Mouse (Mus musculus): Measurements from ENCODE around the gene Rap2b.

Rap2b gene

DNA sequence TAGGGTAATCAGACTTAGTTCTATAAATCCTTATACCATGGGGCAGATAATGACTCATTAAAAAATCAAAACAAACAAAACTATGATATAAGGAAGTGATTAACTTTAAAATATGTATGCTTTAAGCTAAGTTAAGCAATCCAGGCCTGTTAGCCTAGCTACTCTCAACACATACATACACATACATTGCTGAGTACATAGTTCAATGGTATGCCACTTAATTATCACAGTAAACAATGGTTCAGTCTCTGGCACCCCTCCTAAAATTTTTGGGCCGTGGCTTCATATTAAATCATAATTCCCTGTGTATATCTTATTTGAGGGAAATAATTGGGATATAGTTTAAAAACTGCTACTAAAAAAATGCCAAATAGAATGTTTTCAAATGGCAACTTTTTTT, at the start of gene Rap2b:
Gene Rap2b, plus strand, starts transcription at position 301 of the 400 bp plus-strand sequence.
- DNase-seq, result no peak

DNA sequence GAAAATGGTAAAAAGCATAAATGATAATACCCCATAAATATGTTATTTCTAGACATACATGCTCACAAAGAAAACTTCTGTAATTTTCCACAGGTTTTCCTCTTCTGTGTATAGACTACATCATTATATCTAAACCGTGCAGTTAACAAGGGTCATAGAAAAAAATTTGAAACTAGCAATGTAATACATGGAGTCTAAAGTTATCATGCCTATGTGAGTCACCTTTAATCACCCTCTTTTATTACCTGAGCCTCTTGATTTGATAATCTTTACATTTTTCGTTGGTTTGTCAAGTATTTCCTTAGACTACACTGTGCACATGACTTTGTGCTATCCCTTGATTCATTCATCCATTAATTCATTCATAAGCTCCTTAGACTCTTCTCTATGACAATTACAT, 46.4 kb upstream of the Rap2b start:
- no peak for DNase-seq

DNA sequence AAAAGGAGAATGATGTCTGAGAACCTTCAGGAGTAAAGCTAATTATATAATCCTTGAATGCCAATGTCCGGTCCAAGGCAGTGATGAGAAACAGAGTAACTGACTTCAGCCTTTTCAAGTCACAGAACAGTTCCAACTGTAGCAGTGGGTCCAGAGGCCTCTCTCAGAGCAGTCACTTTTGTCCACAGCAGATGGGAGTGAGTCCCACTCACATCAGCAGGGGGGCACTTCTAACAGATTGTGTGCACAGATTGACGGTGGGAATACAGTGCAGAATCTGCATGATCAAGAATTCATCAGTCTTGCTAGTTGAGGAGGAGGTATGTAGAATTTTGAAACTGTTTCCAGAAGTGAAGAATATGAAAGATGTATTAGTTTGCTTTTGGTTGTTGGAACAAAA, 41.4 kb upstream of the Rap2b start:
- no peak for DNase-seq

DNA sequence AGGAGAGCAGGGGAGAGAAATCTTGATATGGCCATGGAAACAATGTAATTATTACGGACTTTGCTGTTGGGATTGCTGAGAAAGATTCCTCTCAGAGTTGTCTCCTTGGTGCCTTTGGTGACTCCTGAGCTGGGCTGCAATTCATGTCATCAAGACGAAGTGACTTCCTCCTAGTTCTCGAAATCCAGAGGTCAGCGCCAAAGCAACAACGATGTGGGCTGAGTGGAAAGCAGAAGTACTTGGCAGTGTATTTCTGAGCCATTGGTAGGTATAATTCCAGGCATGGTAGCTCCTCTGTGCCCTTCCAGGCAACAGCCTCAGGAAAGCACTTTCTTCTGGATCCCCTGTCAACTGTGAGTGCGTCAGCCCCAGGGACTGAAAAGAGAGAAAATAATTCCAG, 39.8 kb upstream of the Rap2b start:
- DNase-seq, result no peak

DNA sequence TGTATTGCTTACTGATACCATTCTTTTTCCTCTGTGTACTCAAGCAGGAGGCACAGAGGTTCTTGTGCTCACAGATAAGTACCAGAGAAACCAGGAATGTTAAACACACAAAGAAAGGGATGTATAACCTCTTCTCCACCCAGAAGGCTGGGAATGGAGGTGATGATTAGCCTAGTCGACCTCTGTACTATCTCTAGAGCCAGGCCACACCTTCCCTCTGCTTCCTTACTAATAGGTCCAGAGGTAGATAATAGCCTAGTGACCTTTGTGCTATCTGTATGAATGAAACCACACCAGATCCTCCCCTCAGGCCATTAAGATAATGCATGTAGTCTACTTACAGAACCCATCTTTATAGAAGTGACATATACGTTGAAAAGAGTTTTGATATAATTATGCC, 25.2 kb upstream of the Rap2b start:
- no peak for DNase-seq

DNA sequence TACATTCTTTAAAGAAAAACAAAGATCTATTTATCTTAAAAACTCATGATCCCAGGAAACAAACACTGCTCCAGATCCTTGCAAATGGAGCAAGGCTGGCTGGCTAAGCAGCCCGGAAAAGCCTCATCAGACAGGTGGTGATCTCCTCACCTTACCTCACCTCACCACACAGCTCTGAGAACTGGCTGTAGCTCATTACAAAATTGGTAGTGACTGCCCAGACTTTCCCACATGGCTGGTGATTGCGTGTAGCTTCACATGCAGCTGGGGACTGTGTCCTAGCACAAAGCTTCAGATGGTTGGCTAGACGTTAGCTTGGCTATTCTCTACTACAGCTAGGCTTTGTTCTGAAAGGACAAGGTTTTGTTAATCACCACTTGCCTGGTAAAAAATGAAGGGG, 24.2 kb upstream of the Rap2b start:
- DNase-seq, result no peak

DNA sequence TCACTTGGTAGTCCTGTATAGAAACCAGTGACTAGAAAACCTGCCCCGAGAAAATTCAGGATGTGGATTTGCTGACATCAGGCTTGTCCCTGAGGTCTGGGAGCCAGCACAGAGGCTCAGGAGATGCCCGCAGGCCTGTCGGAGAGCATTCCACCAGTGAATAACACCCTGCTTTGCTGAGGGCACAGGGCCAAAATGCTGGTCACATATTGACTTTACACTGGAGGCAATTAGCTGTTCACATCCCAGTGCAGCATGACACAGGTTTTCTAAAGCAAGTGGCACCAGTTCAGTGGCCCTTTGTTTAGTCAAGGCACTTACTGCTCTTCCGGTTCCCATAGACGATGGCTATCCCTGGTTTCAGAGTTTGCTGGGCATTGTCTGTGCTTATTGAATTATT, 21.1 kb upstream of the Rap2b start:
- no peak for DNase-seq

DNA sequence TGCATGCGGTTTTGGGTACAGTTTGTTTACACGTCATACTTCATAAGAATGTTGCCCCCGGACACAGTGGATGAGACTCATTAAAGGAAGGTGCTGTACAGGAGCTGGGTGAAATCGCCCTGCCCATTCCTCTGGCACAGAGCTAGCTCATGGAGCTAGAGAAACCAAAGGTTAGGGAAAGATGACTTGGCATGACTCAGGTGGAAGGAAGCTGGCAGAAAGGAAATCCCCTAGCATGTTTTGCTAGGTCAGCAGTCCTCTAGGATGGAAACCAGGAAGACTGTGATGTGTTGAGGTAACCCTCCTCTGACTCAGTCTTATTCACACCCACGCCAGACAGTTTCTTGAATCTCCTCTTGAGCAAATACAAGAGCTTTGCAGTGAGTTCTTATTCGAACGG, 17.4 kb upstream of the Rap2b start:
- no peak for DNase-seq

DNA sequence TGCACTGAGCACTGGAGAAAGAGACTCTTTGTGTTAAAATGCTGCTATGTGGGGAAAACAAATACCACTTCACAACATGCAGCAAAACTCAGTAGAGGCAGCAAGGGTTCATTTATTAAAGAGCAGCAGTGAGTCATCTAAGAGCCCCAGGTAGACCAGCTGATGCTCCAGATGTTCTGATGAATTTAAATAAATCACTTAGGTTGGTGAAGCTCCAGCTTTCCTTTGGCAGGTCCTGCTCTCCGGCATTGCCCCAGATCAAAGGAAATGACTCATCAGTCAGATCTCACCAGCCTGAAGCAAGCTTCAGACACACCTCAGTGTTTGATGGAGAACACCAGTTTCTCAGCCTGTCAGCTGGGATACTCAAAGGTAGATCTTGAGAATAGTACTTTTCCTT, 15.8 kb upstream of the Rap2b start:
- DNase-seq, result no peak

DNA sequence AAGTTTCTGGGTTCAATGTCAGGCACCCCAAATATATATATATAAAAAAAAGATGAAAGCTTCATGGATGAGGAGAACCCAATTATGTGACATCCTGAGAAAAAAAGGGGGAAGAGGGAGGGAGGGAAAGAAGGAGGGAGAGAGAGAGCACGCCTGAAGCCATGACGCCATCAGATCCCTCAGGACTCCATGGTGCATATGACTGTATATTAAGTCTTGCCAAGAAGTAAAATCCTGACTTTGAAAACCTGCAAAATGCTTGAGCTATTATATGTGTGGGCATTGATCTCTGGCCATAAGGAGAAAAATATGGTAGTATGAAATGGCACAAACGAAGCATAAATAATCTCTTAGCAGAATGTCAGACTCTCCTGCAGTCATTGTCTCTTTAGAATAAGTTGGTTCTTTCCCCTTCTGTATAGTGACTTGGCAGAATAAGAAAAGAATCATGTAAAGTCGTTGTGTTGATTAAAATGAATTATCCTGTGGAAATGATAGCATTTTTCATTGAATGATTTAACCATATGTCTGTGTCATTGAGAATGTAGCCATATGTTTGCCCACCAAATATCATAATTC, 13.3 kb upstream of the Rap2b start:
- no peak for DNase-seq

DNA sequence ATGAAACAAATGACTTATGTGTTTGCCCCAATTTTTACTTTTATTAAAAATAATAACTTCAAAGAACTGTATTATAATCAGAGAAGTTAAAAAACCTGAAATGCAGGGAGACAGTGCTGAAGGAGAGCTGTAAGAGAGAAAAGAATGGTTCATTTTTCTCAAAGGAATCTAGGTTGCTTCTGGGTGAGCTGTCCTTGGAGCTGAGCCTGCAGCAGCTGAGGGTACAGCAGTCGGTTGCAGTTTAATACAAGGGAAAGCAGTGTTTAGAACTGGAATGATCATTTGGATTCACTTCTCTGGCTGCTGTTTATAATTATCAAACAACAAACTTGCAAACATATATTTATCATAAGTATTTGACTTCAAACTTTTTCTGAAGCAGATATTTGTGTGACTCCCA, 12.0 kb upstream of the Rap2b start:
- no peak for DNase-seq

DNA sequence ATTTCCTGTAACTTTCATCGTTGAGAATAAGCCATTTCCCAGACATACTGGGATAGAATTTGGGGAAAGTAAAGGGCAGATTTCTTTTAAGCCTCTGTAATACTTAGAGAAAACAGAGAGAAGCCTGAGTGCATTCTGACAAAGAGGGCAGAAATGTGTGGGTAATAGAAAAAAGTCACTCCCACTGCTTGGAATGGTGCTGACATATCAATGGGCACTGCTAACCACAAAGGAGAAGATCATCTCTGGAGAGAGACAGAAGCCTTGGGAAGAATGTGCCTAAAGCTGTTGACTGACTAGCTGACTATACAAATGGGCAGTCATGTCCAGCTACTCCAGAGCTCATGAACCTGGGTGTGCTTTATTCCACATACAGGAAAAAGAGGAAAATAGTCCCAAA, 6.0 kb upstream of the Rap2b start:
- no peak for DNase-seq

DNA sequence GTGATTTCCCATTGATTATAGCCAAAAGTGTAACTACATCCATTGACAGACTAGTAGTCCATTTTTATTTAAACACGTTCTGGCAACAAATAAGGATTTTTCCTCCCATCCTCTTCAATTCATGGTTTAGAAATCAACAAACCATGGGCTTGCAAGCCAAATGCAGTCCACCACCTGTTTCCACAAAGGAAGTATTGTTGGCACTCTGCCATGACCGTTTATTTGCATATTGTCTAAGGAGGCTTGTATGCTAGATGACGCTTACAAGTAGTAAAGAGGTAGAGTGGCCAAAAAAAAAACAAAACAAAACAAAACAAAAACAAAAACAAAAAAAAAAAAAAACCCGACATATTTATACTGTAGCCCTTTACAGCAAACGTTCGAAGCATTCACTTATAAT, 3.3 kb upstream of the Rap2b start:
- no peak for DNase-seq

DNA sequence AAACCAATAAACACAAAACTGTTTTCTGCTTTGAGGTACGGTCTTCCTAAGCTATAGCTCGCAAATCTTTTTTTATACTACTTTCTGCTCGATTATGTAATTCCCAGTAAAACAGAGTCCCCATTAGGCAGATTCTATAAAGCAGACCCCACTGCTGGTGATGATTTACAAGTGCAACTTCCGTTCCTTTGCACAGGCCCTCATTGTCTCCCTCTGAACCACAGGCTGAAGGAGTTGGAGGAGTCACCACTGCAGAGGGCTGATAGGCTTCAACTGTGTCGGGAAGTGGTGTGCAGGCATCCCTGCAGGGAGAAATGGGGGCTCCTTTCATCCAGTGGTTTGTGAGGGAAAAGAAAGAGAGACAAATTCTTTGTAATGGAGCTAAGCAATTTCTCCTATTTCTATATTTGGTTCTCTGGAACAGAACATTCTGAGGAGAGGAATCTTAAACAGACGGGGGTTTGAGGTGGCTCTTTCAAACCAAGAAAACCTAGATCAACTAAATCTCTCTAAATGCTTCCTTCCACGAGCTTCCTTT, 2.6 kb upstream of the Rap2b start:
- no peak for DNase-seq

DNA sequence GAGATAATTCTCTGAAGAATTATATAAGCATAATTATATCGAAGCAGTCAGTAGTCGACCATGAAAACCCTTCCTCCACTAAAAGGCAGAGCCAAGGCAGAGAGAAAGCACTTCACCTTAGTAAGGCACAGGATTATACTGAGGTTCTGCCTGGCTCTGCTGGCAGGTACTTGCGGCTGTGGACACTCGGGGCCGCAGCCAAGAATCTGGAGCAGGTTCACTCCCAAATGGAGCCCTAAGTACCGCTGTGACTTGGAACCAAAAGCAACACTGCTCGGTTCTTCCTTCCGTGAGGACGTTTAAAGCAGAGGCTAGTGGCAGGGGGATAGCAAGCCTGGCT, 1.4 kb downstream of the Rap2b start:
- DNase-seq, result no peak

DNA sequence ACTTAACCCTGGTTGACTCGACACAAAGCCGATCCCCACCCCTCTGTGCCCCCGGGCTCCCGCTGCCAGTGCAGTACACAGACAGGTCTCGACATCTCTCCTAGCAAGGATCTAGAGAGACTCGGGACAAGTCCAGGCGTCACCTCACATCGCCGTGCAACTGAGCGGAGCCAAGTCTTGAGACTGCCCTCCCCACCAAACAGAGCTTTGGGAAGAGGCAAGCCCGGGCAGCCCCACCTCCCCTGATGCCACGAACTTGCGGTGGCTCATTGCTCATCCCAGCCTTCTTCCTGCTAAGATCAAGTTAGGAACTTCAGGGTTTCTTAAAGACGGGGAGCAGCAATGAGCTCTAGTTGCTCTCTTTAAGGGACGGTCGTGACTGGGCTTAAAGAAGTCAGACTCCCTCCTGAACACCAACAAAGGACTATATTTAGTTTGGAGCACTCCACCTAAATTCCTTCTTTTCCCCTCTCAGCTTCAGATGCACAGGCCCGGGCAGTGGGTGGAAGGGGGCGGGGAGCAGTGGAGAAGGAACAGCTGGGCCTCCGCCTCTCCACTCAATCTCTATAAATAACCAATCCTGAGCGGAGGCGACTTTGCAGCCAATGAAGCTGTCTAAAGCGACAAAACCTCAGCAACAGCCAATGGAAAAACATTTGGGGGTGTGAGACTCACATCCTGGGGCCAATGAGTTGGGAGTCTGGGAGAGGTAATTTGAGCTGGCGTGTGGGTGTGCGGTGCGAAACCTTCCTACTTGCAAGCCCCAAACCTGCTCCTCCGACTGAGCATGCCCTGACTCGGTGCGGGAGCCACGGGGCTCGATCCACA, 1.9 kb downstream of the Rap2b start:
- peak; percentile 87 for DNase-seq

DNA sequence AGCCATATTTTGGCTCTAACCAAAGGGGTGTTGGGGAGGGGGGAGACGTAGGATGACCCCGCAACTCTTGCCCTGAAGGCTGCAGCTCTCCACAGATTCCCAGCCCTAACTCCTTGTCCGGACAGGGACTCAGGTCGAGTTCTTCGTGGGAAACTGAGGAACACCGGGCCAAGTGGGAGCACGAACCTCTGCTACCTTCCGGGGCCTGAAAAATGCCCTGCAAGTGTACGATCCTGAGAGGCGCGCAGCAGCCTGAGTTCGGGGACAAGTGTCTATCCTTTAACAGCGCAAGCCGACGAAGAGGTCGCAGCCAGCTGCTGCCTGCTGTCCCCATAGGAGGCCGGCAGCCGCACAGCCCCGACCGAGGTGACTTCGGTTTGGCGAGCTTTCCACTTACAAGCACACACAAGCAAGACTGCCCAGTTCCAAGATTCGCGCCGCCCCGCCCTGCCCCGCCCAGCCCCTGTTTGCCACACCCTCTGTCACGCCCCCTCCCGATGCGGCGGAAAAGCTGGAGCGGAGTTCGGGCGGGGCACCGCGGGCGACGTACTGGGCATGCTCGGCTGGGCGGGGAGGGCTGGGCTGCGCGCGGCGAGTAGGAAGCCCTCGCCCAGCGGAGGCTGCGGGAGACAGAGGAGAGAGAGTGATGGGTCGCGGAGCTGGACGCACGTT, 2.7 kb downstream of the Rap2b start:
- peak; percentile 89 for DNase-seq

DNA sequence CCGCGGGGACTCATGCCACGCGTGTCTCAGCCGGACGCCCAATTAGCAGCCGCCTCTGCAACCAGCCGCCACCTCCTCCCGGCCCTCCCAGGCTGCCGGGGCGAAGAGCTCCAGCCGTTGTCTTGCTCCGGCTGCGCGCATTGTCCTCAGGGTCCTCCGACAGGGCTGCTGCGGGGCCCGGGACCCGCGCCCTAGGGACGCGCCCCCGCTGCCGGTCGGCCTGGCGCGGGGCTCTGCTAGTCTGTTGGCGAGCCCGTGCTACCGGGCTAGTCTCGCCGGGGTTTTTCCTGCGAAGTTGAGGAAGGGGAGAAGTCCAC, 3.2 kb downstream of the Rap2b start:
- no peak for DNase-seq

DNA sequence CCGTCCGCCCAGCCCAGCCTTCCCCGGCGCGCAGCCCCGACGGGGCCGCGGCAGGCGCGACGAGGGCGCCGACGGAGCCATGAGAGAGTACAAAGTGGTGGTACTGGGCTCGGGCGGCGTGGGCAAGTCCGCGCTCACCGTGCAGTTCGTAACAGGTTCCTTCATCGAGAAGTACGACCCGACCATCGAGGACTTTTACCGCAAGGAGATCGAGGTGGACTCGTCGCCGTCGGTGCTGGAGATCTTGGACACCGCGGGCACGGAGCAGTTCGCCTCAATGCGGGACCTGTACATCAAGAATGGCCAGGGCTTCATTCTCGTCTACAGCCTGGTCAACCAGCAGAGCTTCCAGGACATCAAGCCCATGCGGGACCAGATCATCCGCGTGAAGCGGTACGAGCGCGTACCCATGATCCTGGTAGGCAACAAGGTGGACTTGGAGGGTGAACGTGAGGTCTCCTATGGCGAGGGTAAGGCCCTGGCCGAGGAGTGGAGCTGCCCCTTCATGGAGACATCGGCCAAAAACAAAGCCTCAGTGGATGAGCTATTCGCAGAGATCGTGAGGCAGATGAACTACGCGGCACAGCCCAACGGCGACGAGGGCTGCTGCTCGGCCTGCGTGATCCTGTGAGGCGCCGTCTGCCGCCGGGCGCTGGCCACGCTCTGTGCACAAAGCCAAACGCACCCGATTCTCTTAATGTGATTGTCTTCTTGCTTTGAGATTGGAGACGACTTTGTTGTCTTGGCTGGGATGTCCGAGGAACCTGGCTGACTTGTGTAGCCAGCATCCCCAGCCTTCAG, 3.7 kb downstream of the Rap2b start:
- DNase-seq, result peak; percentile 49

DNA sequence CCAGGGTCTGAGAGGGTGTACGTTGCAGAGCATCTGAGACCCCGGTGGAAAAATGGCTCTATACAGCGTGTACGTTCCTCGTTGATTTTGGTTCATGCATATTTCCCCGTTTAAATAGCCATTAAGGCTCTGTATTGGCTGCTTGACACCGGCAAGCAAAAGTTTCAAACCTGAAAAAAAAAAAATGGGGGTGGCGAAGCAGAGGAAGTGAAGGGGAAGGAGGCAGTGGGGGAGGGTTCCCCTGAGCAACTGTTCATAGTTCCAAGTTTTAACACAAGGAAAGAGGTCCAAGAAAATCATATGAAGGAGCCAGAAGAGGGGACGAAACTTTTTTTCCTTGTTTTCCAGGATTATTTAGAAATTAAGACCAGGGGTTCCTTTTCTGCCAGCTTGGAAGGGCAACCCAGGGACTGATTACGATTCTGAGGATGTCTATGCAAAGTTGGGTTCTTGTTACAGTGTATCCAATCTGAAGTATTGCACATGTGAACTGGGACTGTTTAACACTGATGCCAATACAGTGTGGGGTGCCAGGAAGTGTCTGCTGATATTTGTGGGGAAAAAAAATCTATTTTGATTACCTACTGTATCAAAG, 4.4 kb downstream of the Rap2b start, which contains the start of gene B430305J03Rik:
Gene B430305J03Rik, minus strand, starts transcription at position 173 of the 595 bp plus-strand sequence.
- peak; percentile 7 for DNase-seq

DNA sequence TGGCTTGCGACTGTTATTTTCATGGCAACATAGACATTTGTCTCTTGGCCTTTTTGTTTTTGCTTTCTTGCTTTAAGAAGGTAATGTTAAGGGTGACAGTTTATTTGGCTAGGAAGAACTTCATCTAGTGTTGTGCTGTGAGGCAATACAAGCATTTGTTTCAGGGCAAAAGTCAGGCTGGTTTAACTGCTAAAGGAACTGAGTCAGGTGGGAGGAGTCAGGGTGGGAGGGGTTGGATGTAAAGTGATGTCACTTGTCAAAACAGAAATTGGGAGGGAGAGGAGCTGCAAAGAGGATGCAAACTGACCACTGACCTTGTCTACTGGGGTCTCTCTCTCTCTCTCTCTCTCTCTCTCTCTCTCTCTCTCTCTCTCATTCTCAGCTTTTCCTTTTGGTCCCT, 7.0 kb downstream of the Rap2b start:
- DNase-seq, result no peak

DNA sequence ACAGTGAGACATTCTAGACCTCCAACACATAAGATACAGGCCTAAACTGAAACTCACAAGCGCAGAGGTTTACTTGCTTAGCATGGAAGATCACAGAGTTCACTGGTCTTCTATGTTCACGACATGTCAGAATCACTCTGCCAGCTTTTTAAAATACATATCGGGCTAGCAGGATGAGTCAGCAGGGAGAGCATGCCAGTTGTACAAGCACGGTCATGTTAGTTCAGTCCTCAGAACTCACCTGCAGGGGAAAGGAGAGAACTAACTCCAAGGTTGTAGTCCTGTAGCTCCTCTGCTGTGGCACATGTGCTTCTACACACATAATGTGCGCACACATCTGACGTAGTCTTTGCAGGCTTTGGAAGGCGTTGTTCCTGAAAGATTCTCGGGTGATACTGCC, 14.6 kb downstream of the Rap2b start:
- no peak for DNase-seq

DNA sequence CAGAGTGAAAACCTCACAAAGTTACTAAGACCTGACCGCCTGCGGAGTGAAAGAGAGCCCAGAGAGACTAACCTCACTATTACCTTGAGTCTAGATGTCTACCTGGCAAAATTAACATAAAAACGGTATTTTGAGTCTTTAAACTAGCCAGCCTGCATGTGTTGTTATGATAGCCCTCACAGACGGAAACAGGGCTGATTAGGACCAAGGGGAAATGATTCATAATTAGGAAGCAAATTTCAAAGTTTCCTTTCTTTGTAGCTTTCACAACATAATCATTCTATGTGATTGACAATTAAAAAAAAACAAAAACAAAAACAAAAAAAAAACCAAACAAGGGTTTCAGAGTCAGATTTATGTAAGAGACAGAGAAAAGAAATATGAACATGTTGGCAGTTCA, 24.9 kb downstream of the Rap2b start:
- DNase-seq, result no peak

All from cerebellum, adult 11-12 months (tissue).